In the genomic region with DNA sequence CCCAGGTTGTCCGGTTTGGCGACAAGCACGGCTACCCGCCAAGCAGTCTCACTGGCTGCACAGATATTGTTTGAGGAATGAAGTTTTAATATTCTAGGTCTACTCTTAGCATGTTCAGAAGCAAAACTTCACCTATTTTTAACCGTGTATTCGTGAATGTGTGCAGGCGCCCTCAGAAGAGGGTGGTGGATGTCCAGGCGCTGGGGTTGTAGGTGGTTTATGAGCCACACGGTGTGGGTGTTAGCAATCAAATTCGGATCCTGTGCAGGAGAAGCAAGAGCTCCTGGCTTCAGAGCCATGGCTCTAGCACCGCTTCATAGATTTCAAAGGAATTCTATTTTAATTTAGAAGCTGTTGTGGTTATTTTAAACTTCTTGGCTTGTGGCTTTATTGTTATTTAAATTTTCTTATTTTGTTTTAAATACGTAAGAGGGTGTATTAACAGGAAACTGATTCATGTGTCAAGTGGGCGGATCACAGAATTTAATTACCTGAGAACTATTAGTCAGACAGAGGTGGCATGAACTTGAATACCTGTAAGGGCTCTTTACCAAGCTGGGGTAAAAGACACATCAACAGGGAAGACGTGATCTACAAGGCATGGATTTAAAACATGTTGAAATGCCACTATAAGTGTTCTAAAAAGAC, we compare ENCODE assay signal across 29 mouse cellular contexts. TPM values are rescaled to one million over a fixed set of nuclear protein-coding genes. Genes with fewer than 3 reads are reported as not detected.
DNase-seq lines count a peak whose midpoint lies in the region; ATAC-seq and TF ChIP-seq lines count a peak whose summit lies in the region.
"Had no signal": no experiment of that assay in that cellular context is flagged by ENCODE, and none has a peak within 500 bp of the region (broad histone marks: within the 10 kb centered on the region; RNA-seq: fewer than 3 reads in every experiment).

No protein-coding gene starts in this region.

- ATAC-seq in kidney, postnatal 0 days (replicated peaks; ENCODE audit: low FRiP score, low read depth) = no peak
- ATAC-seq: forebrain, embryonic 14.5 days; intestine, embryonic 16.5 days; liver, embryonic 12.5 days had no signal

- H3K27me3 ChIP-seq in kidney, postnatal 0 days (ENCODE audit: insufficient read depth, low read length) = no peaks in the 10 kb centered on the region
- H3K27me3 ChIP-seq: CH12.LX; embryonic facial prominence, embryonic 15.5 days; hindbrain, embryonic 15.5 days; limb, embryonic 13.5 days had no signal

- H3K4me2 ChIP-seq in kidney, postnatal 0 days (ENCODE audit: low read length) = 0 out of 2 replicates have a peak overlapping the region, but pooled peaks have one; percentile 26
- H3K4me2 ChIP-seq: embryonic facial prominence, embryonic 15.5 days; hindbrain, embryonic 15.5 days; limb, embryonic 13.5 days; liver, embryonic 12.5 days; midbrain, embryonic 11.5 days had no signal

- WGBS in kidney, postnatal 0 days = 46% methylated on average over 14 of the region's 14 CpGs

- H3K36me3 ChIP-seq in kidney, postnatal 0 days (ENCODE audit: insufficient read depth, low read length) = no peaks in the 10 kb centered on the region
- H3K36me3 ChIP-seq: embryonic facial prominence, embryonic 15.5 days; hindbrain, embryonic 15.5 days; limb, embryonic 13.5 days; liver, embryonic 12.5 days had no signal

- no peak for TF ChIP-seq CTCF in kidney, postnatal 0 days (IDR thresholded peaks at IDR 0.05; ENCODE audit: low read depth)

- H3K4me1 ChIP-seq in kidney, postnatal 0 days (replicated peaks; ENCODE audit: insufficient read depth, low read length) = no peaks in the 10 kb centered on the region
- H3K4me1 ChIP-seq: embryonic facial prominence, embryonic 15.5 days; hindbrain, embryonic 15.5 days; limb, embryonic 13.5 days; liver, embryonic 12.5 days had no signal

- no peak overlapping the region for H3K27ac ChIP-seq in kidney, postnatal 0 days
- H3K27ac ChIP-seq: embryonic facial prominence, embryonic 15.5 days; hindbrain, embryonic 15.5 days; limb, embryonic 13.5 days; liver, embryonic 12.5 days had no signal

- H3K9ac ChIP-seq in kidney, postnatal 0 days (ENCODE audit: low read depth, low read length) = no peak overlapping the region
- H3K9ac ChIP-seq: embryonic facial prominence, embryonic 15.5 days; hindbrain, embryonic 15.5 days; limb, embryonic 13.5 days; liver, embryonic 12.5 days had no signal

- H3K9me3 ChIP-seq in kidney, postnatal 0 days (replicated peaks; ENCODE audit: low read length) = no peaks in the 10 kb centered on the region
- H3K9me3 ChIP-seq: embryonic facial prominence, embryonic 15.5 days; hindbrain, embryonic 15.5 days; limb, embryonic 13.5 days had no signal

- peak; percentile 33 to 43 for DNase-seq in frontal cortex, postnatal 36 days (ENCODE audit: low spot score in 2 of 2)
- no peak for DNase-seq in frontal cortex, postnatal 14 days (ENCODE audit: low spot score in 2 of 2)
- DNase-seq in kidney, postnatal 0 days (ENCODE audit: low spot score) = no peak
- DNase-seq in kidney, postnatal 14 days = no peak
- peak; percentile 50 to 51 for DNase-seq in right cerebral cortex, adult 2 months (ENCODE audit: low spot score in 2 of 2)
- no peak for DNase-seq in right cerebral cortex, postnatal 4 days
- DNase-seq in induced T-regulatory cell, adult 2 months (ENCODE audit: low read depth) = peak; percentile 48
- DNase-seq in embryo, embryonic 9.5 days (ENCODE audit: extremely low spot score) = no peak
- DNase-seq: adrenal gland, postnatal 10 days; cerebellum, adult 8-10 months; gastrocnemius, postnatal 25 days; kidney, postnatal 10 days; layer of hippocampus, postnatal 36 days; lung, adult 18-20 months; lung, postnatal 14 days; thymus, postnatal 25 days had no signal

- no peak overlapping the region for H3K4me3 ChIP-seq in kidney, postnatal 0 days (replicated peaks; ENCODE audit: low read depth, low read length)
- H3K4me3 ChIP-seq: embryonic facial prominence, embryonic 15.5 days; hindbrain, embryonic 15.5 days; limb, embryonic 13.5 days; liver, embryonic 12.5 days had no signal

RNA-seq across cellular contexts. Expression of a gene that starts 6.7 kb away (rescaled TPM):
- polyA plus RNA-seq in kidney, postnatal 0 days (2015; fragmentation: Nextera tagmentation; extraction: Ambion mirVana) = 13.5 and 15.5 TPM in 2 replicates

RNA-seq across cellular contexts. Expression of a gene that starts 21.2 kb away (rescaled TPM):
- polyA plus RNA-seq in kidney, postnatal 0 days (2015; fragmentation: Nextera tagmentation; extraction: Ambion mirVana) = not detected in 2 replicates
- polyA plus RNA-seq: embryonic facial prominence, embryonic 15.5 days; forebrain, embryonic 14.5 days; heart, embryonic 16.5 days; hindbrain, embryonic 15.5 days; intestine, embryonic 16.5 days; limb, embryonic 13.5 days; liver, embryonic 12.5 days; midbrain, embryonic 11.5 days; midbrain, postnatal 0 days; neural tube, embryonic 14.5 days; spleen, adult 2 months; stomach, embryonic 14.5 days had no signal

Comparison
In these comparisons a context has a peak if more than half of its experiments do, and no peak if none do; other contexts are left out.
1. DNase-seq: peak in frontal cortex, postnatal 36 days (2 of 2), right cerebral cortex, adult 2 months (2 of 2) and induced T-regulatory cell, adult 2 months (single experiment); none in frontal cortex, postnatal 14 days (0 of 2), kidney, postnatal 0 days (single experiment), kidney, postnatal 14 days (single experiment), right cerebral cortex, postnatal 4 days (single experiment) and embryo, embryonic 9.5 days (single experiment).